ENCODE assay signal across 8 mouse cellular contexts in the genomic region with DNA sequence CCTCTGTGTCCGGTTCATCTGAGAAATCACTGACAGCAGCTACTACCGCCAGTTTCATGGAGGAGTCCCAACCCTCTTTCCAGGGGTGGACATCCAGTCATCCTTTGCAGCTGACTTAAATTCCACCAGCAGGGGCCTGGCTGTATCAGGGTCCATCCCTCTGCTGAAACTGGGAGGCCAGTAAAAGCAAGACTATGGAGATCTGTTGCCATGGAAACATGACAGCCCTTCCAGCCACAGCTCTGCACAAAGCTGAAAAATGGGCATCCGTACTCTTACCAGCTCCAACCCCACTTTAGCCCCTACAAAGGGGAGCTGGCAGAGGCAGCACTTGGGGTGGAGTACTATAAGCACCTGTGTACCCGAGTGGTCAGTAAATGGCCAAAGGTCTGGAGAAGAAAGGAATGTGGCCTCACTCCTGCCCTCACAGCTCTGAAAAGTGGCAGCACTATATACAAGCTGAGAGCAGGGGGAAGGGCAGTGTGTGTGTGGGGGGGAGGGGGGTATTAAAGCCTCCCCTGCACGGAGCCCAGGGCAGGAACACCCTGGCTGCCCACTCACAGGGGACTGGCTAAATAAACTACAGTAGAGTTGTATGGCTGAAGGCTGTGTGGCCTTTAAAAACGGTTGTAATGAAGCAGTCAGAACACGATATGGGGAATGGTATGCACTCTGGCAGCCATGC. TPM values are rescaled to one million over a fixed set of nuclear protein-coding genes. Genes with fewer than 3 reads are reported as not detected.
A peak's percentile ranks its signal among the peaks of the same experiment; 100 is the strongest.
DNase-seq lines count a peak whose midpoint lies in the region; ATAC-seq and TF ChIP-seq lines count a peak whose summit lies in the region.

No protein-coding gene starts in this region.

- no peak overlapping the region for H3K9ac ChIP-seq in heart, adult 2 months (ENCODE audit: low read depth, low read length)
- H3K9ac ChIP-seq in forebrain, embryonic 15.5 days (replicated peaks): no peak overlapping the region

- H3K4me3 ChIP-seq in heart, adult 2 months: no peak overlapping the region
- no peak overlapping the region for H3K4me3 ChIP-seq in forebrain, embryonic 15.5 days
- peak overlapping the region; percentile 14 for H3K4me3 ChIP-seq in midbrain, embryonic 10.5 days

- TF ChIP-seq EP300 in heart, adult 2 months (IDR thresholded peaks at IDR 0.05; ENCODE audit: insufficient read depth, low read depth, low read length): no peak

- no peak overlapping the region for H3K4me2 ChIP-seq in forebrain, embryonic 15.5 days (replicated peaks)

- H3K79me2 ChIP-seq in heart, adult 2 months (replicated peaks; ENCODE audit: control insufficient read depth, insufficient read depth, low read length): peaks cover 7% of the 10 kb centered on the region

- peak overlapping the region; percentile 43 for H3K27ac ChIP-seq in heart, adult 2 months
- H3K27ac ChIP-seq in forebrain, embryonic 15.5 days (replicated peaks): peak overlapping the region; percentile 59
- H3K27ac ChIP-seq in midbrain, embryonic 10.5 days (replicated peaks): peak overlapping the region; percentile 79

- H3K9me3 ChIP-seq in forebrain, embryonic 15.5 days: no peaks in the 10 kb centered on the region
- no peaks in the 10 kb centered on the region for H3K9me3 ChIP-seq in midbrain, embryonic 10.5 days (replicated peaks)

- TF ChIP-seq POLR2A in heart, adult 2 months (IDR thresholded peaks at IDR 0.05; ENCODE audit: insufficient read depth, low read depth, low read length): no peak

- H3K27me3 ChIP-seq in heart, adult 2 months (ENCODE audit: control insufficient read depth, insufficient read depth, low read length): no peaks in the 10 kb centered on the region
- H3K27me3 ChIP-seq in forebrain, embryonic 15.5 days: no peaks in the 10 kb centered on the region
- no peaks in the 10 kb centered on the region for H3K27me3 ChIP-seq in midbrain, embryonic 10.5 days (ENCODE audit: low read depth, poor library complexity, severe bottlenecking)

- peak in 1 of 2 experiments; percentile 21 for DNase-seq in heart, adult 2 months
- DNase-seq in heart, postnatal 10 days: no peak
- peak; percentile 47 for DNase-seq in ES-CJ7 (ENCODE audit: low read depth, low spot score)
- peak; percentile 66 for DNase-seq in midbrain, embryonic 10.5 days (ENCODE audit: low spot score)
- DNase-seq in adrenal gland, postnatal 14 days: no peak
- DNase-seq in right cerebral cortex, postnatal 36 days (ENCODE audit: low spot score in 2 of 2): no peak
- no peak for DNase-seq in adipocyte (ENCODE audit: low spot score)

- H3K36me3 ChIP-seq in heart, adult 2 months (ENCODE audit: control insufficient read depth, insufficient read depth, low read length): peaks cover 21% of the 10 kb centered on the region
- H3K36me3 ChIP-seq in forebrain, embryonic 15.5 days: peaks cover 13% of the 10 kb centered on the region
- H3K36me3 ChIP-seq in midbrain, embryonic 10.5 days: peaks cover 30% of the 10 kb centered on the region

- intact Hi-C loops in heart, adult 2 months (cut with DNase I): no loop called here
- intact Hi-C loops in heart, postnatal 10 days (cut with DNase I): no loop called here

- 34% methylated on average over 7 of the region's 7 CpGs for WGBS in heart, adult 2 months
- 13% methylated on average over 7 of the region's 7 CpGs for WGBS in forebrain, embryonic 15.5 days
- 30% methylated on average over 7 of the region's 7 CpGs for WGBS in midbrain, embryonic 10.5 days

- peaks cover 62% of the 10 kb centered on the region for H3K4me1 ChIP-seq in heart, adult 2 months (ENCODE audit: control insufficient read depth, insufficient read depth, low read length)
- H3K4me1 ChIP-seq in forebrain, embryonic 15.5 days: peaks cover 40% of the 10 kb centered on the region
- peaks cover 37% of the 10 kb centered on the region for H3K4me1 ChIP-seq in midbrain, embryonic 10.5 days

- ATAC-seq in forebrain, embryonic 15.5 days (replicated peaks): peak; percentile 62

- 0 out of 2 replicates have a peak, but pooled peaks have one; percentile 2 for TF ChIP-seq CTCF in heart, adult 2 months (IDR thresholded peaks at IDR 0.05)

RNA-seq across cellular contexts. Expression of a gene that starts 32.4 kb away (rescaled TPM):
- total RNA-seq in heart, adult 2 months (2021): 10 to 100 TPM; 22.0 to 26.9 TPM
- polyA plus RNA-seq in heart, adult 2 months (2012; rRNA removed): 22.5 and 25.7 TPM in 2 replicates
- total RNA-seq in heart, postnatal 10 days (2021): 10 to 100 TPM; 35.5 to 46.0 TPM
- polyA plus RNA-seq in forebrain, embryonic 15.5 days (2015; fragmentation: Nextera tagmentation; extraction: Ambion mirVana): 27.8 and 34.8 TPM in 2 replicates
- polyA plus RNA-seq in midbrain, embryonic 10.5 days (2016; fragmentation: Nextera tagmentation; extraction: Ambion mirVana): 23.1 and 25.0 TPM in 2 replicates
- 64.8 and 65.8 TPM in 2 replicates for total RNA-seq in adrenal gland, postnatal 14 days (2021)

Comparison
In these comparisons a context has a peak if more than half of its experiments do, and no peak if none do; other contexts are left out.
1. DNase-seq: peak in ES-CJ7 (single experiment) and midbrain, embryonic 10.5 days (single experiment); none in heart, postnatal 10 days (0 of 2), adrenal gland, postnatal 14 days (single experiment), right cerebral cortex, postnatal 36 days (0 of 2) and adipocyte (single experiment).
2. Peak in every context shown above with its lines, with median percentiles within 50 percentile points of each other: H3K27ac ChIP-seq.